Mouse (Mus musculus): ENCODE data around the gene Deup1. TPM values are rescaled to one million over a fixed set of nuclear protein-coding genes. Genes with fewer than 3 reads are reported as not detected.
"Not testable (repeated sequence)": the region's sequence is repeated elsewhere in the genome, so short reads cannot be mapped to it uniquely, and the experiment has no call there.

Deup1 gene
- polyA plus RNA-seq, 1 experiment from 2014 or later, result 1.5 TPM

- no peak overlapping the region for H3K27ac ChIP-seq
- no peaks in the 10 kb centered on the region for H3K36me3 ChIP-seq (ENCODE audit: poor library complexity, severe bottlenecking)
- H3K27me3 ChIP-seq, result no peaks in the 10 kb centered on the region
- WGBS, result 93% methylated on average over 1 of the region's 1 CpGs
- no peak overlapping the region for H3K4me3 ChIP-seq
- H3K9me3 ChIP-seq (replicated peaks), result no peaks in the 10 kb centered on the region
- H3K4me2 ChIP-seq, result no peak overlapping the region
- no peaks in the 10 kb centered on the region for H3K4me1 ChIP-seq
- H3K9ac ChIP-seq, result no peak overlapping the region
- no peak for ATAC-seq
Measured at GRCm38 (mm10) chr9:15585956-15586355, 41.8 kb downstream of the Deup1 start.

GRCm38 (mm10) chr9:15584209-15584608 lies 43.5 kb downstream of the Deup1 start:
- H3K36me3 ChIP-seq (ENCODE audit: poor library complexity, severe bottlenecking), result no peaks in the 10 kb centered on the region
- H3K27me3 ChIP-seq, result no peaks in the 10 kb centered on the region
- ATAC-seq, result no peak
- no peak overlapping the region for H3K9ac ChIP-seq
- H3K4me2 ChIP-seq, result no peak overlapping the region
- H3K9me3 ChIP-seq (replicated peaks), result no peaks in the 10 kb centered on the region
- 90% methylated on average over 9 of the region's 9 CpGs for WGBS
- H3K27ac ChIP-seq, result no peak overlapping the region
- H3K4me3 ChIP-seq, result no peak overlapping the region
- no peaks in the 10 kb centered on the region for H3K4me1 ChIP-seq

GRCm38 (mm10) chr9:15582026-15582425 lies 45.7 kb downstream of the Deup1 start:
- no peak overlapping the region for H3K9ac ChIP-seq
- H3K9me3 ChIP-seq (replicated peaks), result no peaks in the 10 kb centered on the region
- no peak overlapping the region for H3K4me2 ChIP-seq
- H3K4me1 ChIP-seq, result no peaks in the 10 kb centered on the region
- no peaks in the 10 kb centered on the region for H3K27me3 ChIP-seq
- WGBS, result 97% methylated on average over 5 of the region's 5 CpGs
- no peaks in the 10 kb centered on the region for H3K36me3 ChIP-seq (ENCODE audit: poor library complexity, severe bottlenecking)
- ATAC-seq, result no peak
- H3K4me3 ChIP-seq, result no peak overlapping the region
- H3K27ac ChIP-seq, result no peak overlapping the region

GRCm38 (mm10) chr9:15580176-15580575 lies 47.6 kb downstream of the Deup1 start:
- Histone ChIP-seq H3K27ac (no peak overlapping the region), H3K9me3 (replicated peaks) (no peaks in the 10 kb centered on the region), H3K4me2 (no peak overlapping the region), H3K36me3 (ENCODE audit: poor library complexity, severe bottlenecking) (no peaks in the 10 kb centered on the region), H3K9ac (no peak overlapping the region), H3K4me3 (no peak overlapping the region), H3K4me1 (no peaks in the 10 kb centered on the region), H3K27me3 (no peaks in the 10 kb centered on the region)
- ATAC-seq, result no peak
- 62% methylated on average over 6 of the region's 6 CpGs for WGBS

GRCm38 (mm10) chr9:15578946-15579345 lies 48.8 kb downstream of the Deup1 start:
- Histone ChIP-seq H3K27me3 (no peaks in the 10 kb centered on the region), H3K27ac (no peak overlapping the region), H3K36me3 (ENCODE audit: poor library complexity, severe bottlenecking) (no peaks in the 10 kb centered on the region), H3K9ac (no peak overlapping the region), H3K9me3 (replicated peaks) (no peaks in the 10 kb centered on the region), H3K4me1 (no peaks in the 10 kb centered on the region), H3K4me2 (no peak overlapping the region), H3K4me3 (no peak overlapping the region)
- WGBS, result 90% methylated on average over 9 of the region's 9 CpGs
- no peak for ATAC-seq

- Histone ChIP-seq H3K27me3 (no peaks in the 10 kb centered on the region), H3K4me2 (no peak overlapping the region), H3K4me1 (no peaks in the 10 kb centered on the region), H3K9ac (no peak overlapping the region), H3K4me3 (no peak overlapping the region), H3K27ac (no peak overlapping the region), H3K36me3 (ENCODE audit: poor library complexity, severe bottlenecking) (no peaks in the 10 kb centered on the region), H3K9me3 (replicated peaks) (no peaks in the 10 kb centered on the region)
- WGBS, result 86% methylated on average over 1 of the region's 1 CpGs
- ATAC-seq, result no peak
Measured at GRCm38 (mm10) chr9:15578427-15578826, 49.3 kb downstream of the Deup1 start.

GRCm38 (mm10) chr9:15574750-15575454 lies 52.8 kb downstream of the Deup1 start:
- WGBS, result 59% methylated on average over 13 of the region's 13 CpGs
- Histone ChIP-seq H3K4me3 (no peak overlapping the region), H3K4me1 (no peaks in the 10 kb centered on the region), H3K27me3 (no peaks in the 10 kb centered on the region), H3K36me3 (ENCODE audit: poor library complexity, severe bottlenecking) (no peaks in the 10 kb centered on the region), H3K9me3 (replicated peaks) (no peaks in the 10 kb centered on the region), H3K9ac (no peak overlapping the region), H3K27ac (no peak overlapping the region), H3K4me2 (no peak overlapping the region)
- peak; percentile 43; the same call in 1 of the 2 replicates for ATAC-seq

GRCm38 (mm10) chr9:15562353-15562752 lies 65.4 kb downstream of the Deup1 start:
- H3K4me3 ChIP-seq, result no peak overlapping the region
- no peak overlapping the region for H3K27ac ChIP-seq
- no peak overlapping the region for H3K4me2 ChIP-seq
- no peaks in the 10 kb centered on the region for H3K36me3 ChIP-seq (ENCODE audit: poor library complexity, severe bottlenecking)
- no peaks in the 10 kb centered on the region for H3K9me3 ChIP-seq (replicated peaks)
- no peaks in the 10 kb centered on the region for H3K4me1 ChIP-seq
- H3K9ac ChIP-seq, result no peak overlapping the region
- no peaks in the 10 kb centered on the region for H3K27me3 ChIP-seq
- 90% methylated on average over 7 of the region's 7 CpGs for WGBS
- ATAC-seq, result no peak

- no peaks in the 10 kb centered on the region for H3K36me3 ChIP-seq (ENCODE audit: poor library complexity, severe bottlenecking)
- WGBS, result 75% methylated on average over 3 of the region's 3 CpGs
- H3K9me3 ChIP-seq (replicated peaks), result no peaks in the 10 kb centered on the region
- H3K27me3 ChIP-seq, result no peaks in the 10 kb centered on the region
- no peak for ATAC-seq
- H3K4me2 ChIP-seq, result no peak overlapping the region
- H3K9ac ChIP-seq, result no peak overlapping the region
- no peaks in the 10 kb centered on the region for H3K4me1 ChIP-seq
- H3K4me3 ChIP-seq, result no peak overlapping the region
- no peak overlapping the region for H3K27ac ChIP-seq
Measured at GRCm38 (mm10) chr9:15560451-15560850, 67.3 kb downstream of the Deup1 start.

- ATAC-seq, result 0 out of 2 replicates have a peak, but pooled peaks have one; percentile 16
- Histone ChIP-seq H3K4me2 (no peak overlapping the region), H3K27ac (no peak overlapping the region), H3K27me3 (no peaks in the 10 kb centered on the region), H3K4me1 (peaks cover 4% of the 10 kb centered on the region; the same call in 1 of the 2 replicates), H3K36me3 (ENCODE audit: poor library complexity, severe bottlenecking) (no peaks in the 10 kb centered on the region), H3K4me3 (no peak overlapping the region), H3K9me3 (replicated peaks) (no peaks in the 10 kb centered on the region), H3K9ac (no peak overlapping the region)
- WGBS, result 56% methylated on average over 8 of the region's 8 CpGs
Measured at GRCm38 (mm10) chr9:15553322-15553721, 74.4 kb downstream of the Deup1 start.

- WGBS, result 79% methylated on average over 15 of the region's 15 CpGs
- H3K27me3 ChIP-seq, result no peaks in the 10 kb centered on the region
- no peak overlapping the region for H3K4me2 ChIP-seq
- H3K9ac ChIP-seq, result no peak overlapping the region
- H3K36me3 ChIP-seq (ENCODE audit: poor library complexity, severe bottlenecking), result no peaks in the 10 kb centered on the region
- peaks cover 4% of the 10 kb centered on the region; the same call in 1 of the 2 replicates for H3K4me1 ChIP-seq
- no peaks in the 10 kb centered on the region for H3K9me3 ChIP-seq (replicated peaks)
- H3K4me3 ChIP-seq, result no peak overlapping the region
- no peak overlapping the region for H3K27ac ChIP-seq
- ATAC-seq, result no peak
Measured at GRCm38 (mm10) chr9:15551933-15552851, 75.5 kb downstream of the Deup1 start.

GRCm38 (mm10) chr9:15551073-15551472 lies 76.7 kb downstream of the Deup1 start:
- H3K9me3 ChIP-seq (replicated peaks); H3K36me3 ChIP-seq (ENCODE audit: poor library complexity, severe bottlenecking); H3K4me3 ChIP-seq; H3K4me2 ChIP-seq; H3K4me1 ChIP-seq; ATAC-seq; H3K9ac ChIP-seq; H3K27me3 ChIP-seq; H3K27ac ChIP-seq: not testable (repeated sequence)
- WGBS, result 95% methylated on average over 6 of the region's 6 CpGs
